Mouse (Mus musculus) frontal cortex, postnatal 14 days (tissue): ENCODE measurements around the gene Thsd4.

ENCODE experiments used
- DNase-seq, 2 experiments: peaks; one replicate each; pipeline ENCODE4 v3.0.0; 2022; ENCODE audit warnings: low spot score in 2 of 2

Gene Thsd4

DNA sequence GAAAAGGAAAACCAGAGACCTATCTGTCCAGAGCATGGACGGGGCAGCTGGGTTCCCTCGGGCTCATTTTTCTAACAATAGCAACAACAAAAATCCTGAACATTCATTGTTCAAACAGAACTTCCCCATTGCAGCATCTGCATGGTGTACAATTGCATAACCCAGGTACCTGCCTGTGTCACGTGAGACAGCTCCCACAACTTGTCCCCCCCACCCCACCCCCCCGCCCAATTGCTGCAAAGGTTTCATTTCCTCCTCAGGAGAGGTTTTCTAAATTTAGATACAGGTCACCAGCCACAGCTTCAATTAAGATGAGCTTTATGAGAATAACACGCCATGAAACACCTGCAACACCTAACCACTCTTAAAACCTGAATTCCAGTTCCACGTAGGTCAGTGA is 303.4 kb downstream of the Thsd4 start:
- DNase-seq: no peak

- DNase-seq: no peak
Measured at GRCm38 (mm10) chr9:60216029-60216428, 305.8 kb downstream of the Thsd4 start.

- DNase-seq: no peak
Measured at GRCm38 (mm10) chr9:60213111-60213510, 308.7 kb downstream of the Thsd4 start.

- DNase-seq: no peak
Measured at GRCm38 (mm10) chr9:60208843-60209242, 313.0 kb downstream of the Thsd4 start.

DNA sequence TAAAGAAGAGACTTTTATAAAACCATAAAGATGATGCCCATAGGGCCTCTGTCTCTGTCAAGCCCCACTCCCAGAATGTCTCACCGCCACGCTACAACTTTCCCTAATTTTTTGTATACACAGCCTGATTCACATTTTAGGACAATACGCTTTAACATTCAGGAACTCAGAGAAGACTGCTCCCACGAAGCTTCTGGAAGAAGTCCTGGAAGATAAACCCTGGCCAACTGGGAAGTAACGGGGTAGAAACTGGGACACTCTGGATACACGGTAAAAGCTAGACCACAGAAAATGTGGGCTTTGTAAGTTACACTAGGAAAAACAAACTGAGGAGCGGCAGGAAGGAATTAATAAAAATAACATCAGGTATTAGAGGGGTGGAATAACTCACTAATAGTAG is 318.7 kb downstream of the Thsd4 start:
- no peak for DNase-seq

- DNase-seq: no peak
Measured at GRCm38 (mm10) chr9:60200436-60200835, 321.4 kb downstream of the Thsd4 start.

- no peak for DNase-seq
Measured at GRCm38 (mm10) chr9:60198530-60199200, 323.2 kb downstream of the Thsd4 start.

DNA sequence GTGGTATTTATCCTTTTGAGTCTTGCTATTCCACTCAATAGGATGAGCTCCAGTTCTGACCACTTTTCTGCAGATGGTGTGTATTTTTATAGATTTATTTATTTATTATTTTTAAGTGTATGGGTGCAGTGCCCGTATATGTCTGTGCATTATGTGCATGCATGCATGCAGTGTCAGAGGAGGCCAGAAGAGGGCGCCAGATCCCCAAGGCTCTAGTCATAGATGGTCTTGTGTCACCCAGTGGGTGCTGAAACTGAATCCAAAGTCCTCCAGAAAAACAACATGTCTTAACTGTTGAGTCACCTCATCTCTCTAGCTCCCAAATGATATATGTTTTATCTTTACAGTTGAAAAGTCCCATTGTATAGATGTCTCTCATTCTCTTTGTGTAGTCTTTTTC is 326.3 kb downstream of the Thsd4 start:
- no peak for DNase-seq

DNA sequence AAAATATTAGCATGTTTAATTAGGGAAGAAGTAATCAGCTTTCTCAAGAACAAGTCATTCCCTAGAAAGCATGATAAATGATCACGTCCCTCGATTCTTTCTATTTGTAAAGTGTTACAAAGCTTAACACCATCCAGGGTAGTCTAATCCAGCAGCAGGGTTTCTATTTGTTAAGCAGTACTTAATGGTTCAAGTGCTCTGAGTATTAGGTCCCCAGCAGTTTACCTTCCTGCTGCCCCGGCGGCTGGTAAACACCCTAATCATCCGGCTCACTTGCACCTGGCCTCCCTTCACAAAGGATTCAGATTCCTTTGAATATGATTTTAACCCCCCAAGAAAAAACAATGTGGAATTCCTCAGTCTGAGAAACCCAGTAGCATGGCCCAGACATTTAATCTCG is 326.9 kb downstream of the Thsd4 start:
- DNase-seq: no peak

DNA sequence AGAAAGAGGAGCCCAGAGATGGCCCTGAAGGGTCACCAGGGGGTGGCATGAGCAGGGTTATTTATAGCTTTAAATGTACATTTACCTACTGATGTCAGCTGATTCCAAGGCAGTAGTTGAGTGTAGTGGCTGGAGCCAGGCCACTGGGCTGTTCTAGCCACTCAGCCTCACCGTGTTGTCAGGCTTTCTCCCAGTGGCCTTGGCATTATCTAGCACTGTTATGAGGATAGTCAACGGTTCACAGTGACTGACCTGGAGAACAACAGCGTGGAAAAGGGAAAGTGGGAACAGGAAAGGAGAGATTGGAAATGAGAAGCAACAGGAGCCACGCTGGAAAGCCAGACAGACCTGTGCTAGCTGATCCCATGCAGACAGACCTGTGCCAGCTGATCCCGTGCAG is 329.5 kb downstream of the Thsd4 start:
- no peak for DNase-seq

GRCm38 (mm10) chr9:60187437-60187836 is 334.4 kb downstream of the Thsd4 start:
- DNase-seq: no peak

DNA sequence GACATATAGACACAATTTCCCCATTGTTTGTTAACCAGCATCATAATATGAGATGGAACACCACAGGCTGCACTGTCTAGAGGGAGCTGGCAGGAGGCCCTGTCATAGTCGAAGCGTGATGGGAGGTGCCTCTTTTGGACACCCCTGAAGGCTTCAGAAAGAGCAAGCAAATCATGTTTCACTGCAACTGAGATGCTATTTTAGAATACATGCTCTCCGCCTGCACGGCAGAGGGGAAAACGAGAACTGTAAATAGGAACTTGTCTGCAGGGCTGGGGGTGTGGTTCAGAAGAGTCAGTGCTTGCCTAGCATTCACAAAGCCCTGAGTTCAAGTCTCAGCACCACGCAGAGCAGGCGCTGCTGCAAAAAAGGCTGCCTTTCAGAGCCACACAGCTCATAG is 334.9 kb downstream of the Thsd4 start:
- DNase-seq: no peak

DNA sequence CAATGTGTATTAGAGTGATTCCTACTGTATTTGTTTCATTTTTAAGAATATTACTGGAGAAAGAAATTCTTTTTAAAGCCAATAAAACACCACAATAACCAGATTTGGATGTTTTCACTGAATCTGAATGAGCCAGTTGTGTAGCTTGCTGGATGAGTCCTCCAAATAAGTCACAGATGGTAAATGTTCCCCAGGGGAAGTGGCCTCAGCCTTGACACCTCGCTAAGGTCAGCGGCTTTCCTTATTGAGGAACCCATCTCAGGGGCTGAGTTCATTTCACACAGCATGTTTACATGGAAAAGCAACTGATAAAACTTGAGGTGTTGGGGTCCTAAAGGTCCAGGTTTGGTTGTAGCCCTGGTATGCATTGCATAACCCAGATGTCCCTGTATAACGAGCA is 337.8 kb downstream of the Thsd4 start:
- no peak for DNase-seq

GRCm38 (mm10) chr9:60182371-60182770 is 339.5 kb downstream of the Thsd4 start:
- no peak for DNase-seq

GRCm38 (mm10) chr9:60180936-60181335 is 340.9 kb downstream of the Thsd4 start:
- no peak for DNase-seq

- DNase-seq: no peak
Measured at GRCm38 (mm10) chr9:60180114-60180513, 341.7 kb downstream of the Thsd4 start.

- no peak for DNase-seq
Measured at GRCm38 (mm10) chr9:60176311-60176710, 345.5 kb downstream of the Thsd4 start.

GRCm38 (mm10) chr9:60172459-60173060 is 349.3 kb downstream of the Thsd4 start:
- DNase-seq: peak; percentile 13 to 23

DNA sequence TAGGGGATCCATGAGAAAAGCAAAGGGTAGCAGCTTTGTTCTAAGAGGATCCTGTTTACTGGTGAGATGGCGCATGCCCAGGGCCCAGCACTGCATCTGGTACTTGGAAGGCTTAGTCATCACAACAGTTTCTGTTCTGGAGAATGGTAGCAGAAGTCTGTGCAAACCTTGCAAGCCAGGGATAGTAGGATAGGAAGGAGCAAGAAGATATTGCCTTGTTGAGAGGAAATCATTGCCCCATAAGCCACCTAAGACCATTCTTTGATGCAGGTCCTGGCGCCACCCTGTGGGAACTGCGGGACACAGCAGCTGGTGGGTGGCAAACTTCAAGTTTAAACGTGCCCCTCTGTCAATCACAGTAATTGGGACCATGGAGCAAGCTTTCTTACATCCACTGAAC is 354.9 kb downstream of the Thsd4 start:
- peak in 1 of 2 experiments; percentile 17 for DNase-seq

DNA sequence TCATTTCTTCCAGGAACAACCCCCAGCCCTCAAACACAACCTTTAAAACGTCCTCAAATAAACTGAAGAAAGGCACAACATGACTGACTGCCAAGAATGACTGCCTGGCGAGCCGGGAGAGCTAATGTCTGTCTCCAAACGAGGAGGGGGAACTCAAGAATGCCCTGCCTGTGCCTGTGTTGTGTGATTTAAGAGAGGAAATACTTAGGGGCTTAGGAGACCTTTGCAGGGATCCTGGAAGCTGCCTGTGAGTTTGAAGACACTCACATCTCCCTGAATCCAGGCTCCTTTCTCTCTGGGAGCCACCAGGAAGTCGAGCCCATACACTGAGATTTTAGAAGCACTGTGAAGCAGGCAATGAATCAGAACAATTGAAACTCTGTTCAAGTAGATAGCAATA is 361.0 kb downstream of the Thsd4 start:
- DNase-seq: no peak

- no peak for DNase-seq
Measured at GRCm38 (mm10) chr9:60160194-60160593, 361.7 kb downstream of the Thsd4 start.

GRCm38 (mm10) chr9:60152990-60153389 is 368.9 kb downstream of the Thsd4 start:
- DNase-seq: no peak

DNA sequence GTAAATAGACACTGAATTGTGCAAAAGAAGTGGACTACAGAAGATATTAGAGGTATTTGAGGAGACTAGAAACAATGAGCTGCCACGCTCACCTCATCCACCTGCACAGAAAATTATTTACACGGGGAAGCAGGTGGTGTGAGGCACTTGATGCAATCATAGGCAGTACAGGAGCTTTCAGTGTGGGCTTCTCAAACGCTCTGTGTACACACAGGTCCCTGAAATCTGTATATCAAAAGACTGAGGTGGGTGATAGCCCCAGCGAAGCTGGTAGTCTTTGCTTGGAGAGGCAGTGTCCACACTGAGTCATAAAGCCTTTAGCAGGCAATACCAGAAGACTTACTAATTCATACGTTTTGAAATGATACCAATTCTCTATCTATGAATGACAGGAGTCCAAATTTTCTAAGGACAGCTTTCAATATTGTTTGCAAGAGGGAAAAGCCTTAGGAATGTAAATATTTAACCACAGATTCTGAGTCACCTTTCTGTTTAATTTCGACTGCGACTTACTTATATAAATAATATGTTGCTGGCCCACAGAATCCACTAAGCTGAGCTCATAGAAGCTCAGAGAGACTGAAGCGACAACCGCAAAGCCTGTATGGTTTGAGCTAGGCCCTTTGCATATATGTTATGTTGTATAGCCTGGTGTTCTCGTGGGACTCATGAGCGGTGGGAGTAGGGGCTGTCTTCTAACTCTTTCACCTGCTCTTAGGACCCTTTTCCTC is 369.8 kb downstream of the Thsd4 start:
- no peak for DNase-seq
